Mouse (Mus musculus) adrenal gland, adult (tissue): ENCODE measurements around the gene Arhgef5.
"Not testable (repeated sequence)": the region's sequence is repeated elsewhere in the genome, so short reads cannot be mapped to it uniquely, and the experiment has no call there.

Experiments used
- DNase-seq, 2 experiments: peaks; one replicate each; pipeline ENCODE4 v3.0.0; 2022 to 2023; ENCODE audit warnings: low spot score in 1 of 2; ENCODE audit not compliant: inconsistent age in 2 of 2

The Arhgef5 gene

DNA sequence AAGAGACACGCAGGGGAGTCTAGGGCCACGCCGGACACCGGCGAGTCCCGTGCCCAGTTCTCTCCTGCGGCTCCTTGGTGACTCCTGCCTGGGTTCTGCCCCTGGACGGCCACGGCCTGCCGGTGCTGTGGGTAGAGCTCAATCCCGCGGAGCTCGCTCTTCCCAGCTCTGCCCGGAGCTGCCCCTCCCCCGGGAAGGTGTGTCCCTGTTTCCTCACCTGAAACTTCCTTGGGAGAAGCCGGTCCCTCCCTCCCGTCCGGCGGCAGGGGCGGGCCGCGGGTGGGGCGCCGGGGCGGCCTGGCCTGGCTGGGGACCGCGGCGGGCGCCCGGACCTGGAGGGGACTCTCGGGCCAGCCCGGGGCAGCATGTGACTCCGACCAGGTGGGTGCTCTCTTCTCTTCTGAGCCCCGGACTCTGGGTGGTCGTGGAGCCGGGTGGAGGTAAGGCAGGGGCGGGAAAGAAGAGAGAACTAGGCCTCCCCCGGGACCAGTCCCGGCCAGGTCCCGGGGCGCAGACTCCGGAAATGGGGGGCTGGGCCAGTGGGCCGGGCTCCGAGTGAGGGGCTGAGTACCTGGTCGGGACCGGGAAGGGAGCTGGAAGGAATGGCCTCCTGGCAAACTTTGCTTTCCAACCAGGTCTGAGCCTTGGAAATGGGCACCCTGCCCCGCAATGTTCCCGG is at the start of gene Arhgef5:
TSS of gene Arhgef5 (plus strand) at position 220 of the 679 bp plus-strand sequence.
- DNase-seq: peak; percentile 72 to 89

- DNase-seq: not testable (repeated sequence)
Measured at GRCm38 (mm10) chr6:43231255-43231654, 34.1 kb upstream of the Arhgef5 start, which contains the start of gene Olfr47. Gene Olfr47 (plus strand): TSS chr6:43231529.

GRCm38 (mm10) chr6:43242061-43242460 is 23.3 kb upstream of the Arhgef5 start:
- DNase-seq: no peak

DNA sequence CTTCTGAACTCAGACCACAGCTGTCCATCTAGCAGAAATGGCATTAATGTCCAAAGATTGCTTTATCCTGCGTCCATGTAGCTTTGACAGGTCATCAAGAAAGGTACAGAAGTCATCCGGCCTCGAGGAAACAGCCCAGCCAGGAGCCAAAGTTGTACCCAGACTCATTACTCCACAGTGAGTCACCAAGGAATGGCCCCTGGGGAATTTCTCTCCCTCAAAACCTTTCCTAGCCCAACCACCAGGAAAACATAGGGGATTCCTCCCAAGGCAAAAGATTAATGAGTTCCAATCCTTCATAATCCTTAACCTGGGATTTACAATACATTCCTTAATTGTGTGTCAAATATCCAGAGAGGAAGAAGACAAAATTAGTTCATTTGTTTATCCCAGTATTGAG is 18.0 kb upstream of the Arhgef5 start:
- no peak for DNase-seq

DNA sequence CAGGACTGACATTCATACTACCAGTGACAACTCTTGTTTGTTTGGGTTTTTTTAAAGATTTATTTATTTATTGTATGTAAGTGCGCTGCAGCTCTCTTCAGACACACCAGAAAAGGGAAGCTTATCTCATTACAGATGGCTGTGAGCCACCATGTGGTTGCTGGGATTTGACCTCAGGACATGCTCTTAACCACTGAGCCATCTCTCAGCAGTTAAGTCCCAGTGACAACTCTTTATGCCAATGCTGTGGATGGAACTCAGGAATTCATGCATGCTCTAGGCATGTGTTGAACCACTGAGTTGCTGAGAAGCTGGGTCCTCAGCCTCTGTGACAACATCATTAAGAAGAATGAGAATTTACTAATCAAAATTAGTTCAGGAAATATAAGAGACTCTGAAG is 12.4 kb upstream of the Arhgef5 start:
- DNase-seq: no peak

DNA sequence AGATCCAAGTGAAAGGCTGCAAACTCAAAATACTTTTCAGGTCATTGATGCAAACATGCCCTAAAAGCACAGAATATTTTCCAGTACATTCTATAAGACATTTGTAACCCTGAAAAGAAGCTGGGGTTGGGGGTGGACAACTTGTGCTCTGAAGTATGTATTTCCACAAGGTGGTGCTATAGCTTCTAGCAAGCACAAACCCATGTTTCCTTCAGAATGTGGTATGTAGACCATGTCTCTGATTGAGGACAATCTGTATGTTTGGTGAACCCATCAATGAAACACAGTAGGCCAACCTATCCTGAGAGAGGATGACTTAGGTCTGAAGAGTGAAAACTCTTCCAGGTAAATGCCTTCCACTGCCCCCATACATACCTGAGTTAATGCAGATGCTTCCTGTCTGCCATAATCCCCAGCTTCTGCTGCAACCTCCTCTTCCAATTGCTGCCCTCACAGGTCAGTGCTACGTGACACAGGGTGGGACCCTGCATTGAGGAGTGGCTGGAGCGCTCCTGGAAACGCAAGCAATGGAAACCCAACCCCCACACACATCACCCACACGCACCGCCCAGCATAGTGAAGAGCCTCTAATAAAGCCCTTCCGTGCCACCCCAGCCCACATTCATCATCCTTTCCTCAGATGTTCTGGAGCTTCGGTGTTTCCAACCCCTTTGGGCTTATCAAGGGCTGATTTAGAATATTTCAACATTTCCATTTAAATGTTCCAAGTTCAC is 11.0 kb upstream of the Arhgef5 start:
- DNase-seq: peak in 1 of 2 experiments; percentile 64

DNA sequence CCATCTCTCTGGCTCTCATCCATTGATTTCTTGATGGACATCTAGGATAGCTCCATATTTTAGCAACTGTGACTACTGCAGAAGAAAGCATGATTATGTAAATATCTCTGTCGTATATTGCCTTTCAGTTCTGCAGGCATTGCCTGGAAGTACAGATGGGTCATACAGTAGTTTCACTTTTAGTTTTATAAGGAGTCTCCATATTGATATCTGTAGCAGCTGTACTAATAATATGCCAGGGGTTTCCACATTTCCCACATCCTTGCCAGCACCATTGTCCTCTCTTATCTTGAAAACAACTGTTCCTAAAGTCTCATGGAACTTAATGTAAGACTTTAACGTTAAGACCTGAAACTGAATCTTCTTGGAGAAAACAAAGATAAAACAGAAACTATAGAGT is 4.6 kb upstream of the Arhgef5 start:
- no peak for DNase-seq

DNA sequence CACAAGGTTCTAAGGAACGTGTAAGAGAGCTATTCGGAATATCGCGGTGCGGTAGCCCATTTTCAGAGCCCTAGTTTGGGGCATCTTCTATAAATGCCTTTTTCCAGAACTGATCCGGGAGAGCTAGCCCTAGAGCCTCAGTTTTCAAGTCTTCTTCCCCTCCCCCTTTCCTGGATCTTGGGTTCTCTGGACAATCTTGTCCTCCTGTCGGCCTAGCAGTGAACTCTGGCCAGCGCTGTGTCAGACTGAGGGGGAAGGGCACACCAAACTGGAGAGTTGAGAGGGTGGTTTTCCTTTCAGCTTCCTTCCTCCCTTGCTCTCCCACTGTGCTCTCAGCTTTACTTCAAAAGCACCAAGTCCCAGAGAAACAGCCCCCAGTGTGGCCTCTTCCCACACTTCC is 974 bp downstream of the Arhgef5 start:
- DNase-seq: peak; percentile 44 to 75

DNA sequence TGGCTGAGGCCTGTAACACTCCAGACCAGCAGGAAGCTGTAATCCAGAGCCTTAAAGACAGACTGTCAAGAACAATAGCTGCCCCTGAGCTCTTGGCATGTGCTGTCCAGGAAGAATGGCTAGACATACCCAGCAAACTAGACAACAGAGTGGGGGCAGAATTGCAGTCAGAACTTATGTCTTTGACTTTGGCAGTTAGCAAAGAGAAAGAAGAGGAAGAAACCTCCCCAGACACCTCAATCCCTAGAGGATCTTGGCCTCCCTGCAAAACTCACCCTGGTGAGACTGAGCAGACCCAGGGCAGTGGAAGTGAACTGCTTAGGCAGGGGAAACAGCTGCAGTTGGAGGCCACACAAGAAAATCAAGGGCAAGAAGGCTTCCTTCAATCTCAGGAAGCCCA is 7.2 kb downstream of the Arhgef5 start:
- peak in 1 of 2 experiments; percentile 43 for DNase-seq

- DNase-seq: no peak
Measured at GRCm38 (mm10) chr6:43274123-43274522, 8.7 kb downstream of the Arhgef5 start.

- DNase-seq: peak in 1 of 2 experiments; percentile 55
Measured at GRCm38 (mm10) chr6:43278247-43278646, 12.9 kb downstream of the Arhgef5 start.

DNA sequence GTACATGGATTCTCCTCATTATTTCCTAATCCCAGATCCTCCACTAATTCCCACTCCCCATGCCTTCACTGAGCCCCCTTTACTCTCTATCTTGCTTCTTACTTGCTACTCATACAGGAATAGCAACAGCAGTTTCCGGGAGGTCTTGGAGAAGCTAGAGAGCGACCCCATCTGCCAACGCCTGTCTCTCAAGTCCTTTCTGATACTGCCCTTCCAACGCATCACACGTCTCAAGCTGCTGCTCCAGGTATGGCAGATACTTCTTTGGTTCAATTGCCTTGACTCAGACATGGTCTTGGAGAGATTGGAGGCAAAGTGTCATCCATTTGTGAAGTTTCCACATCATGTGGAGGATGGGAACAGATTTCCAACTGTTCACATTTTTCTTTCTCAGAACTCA is 15.1 kb downstream of the Arhgef5 start:
- no peak for DNase-seq

- DNase-seq: peak in 1 of 2 experiments; percentile 21
Measured at GRCm38 (mm10) chr6:43292041-43292440, 26.7 kb downstream of the Arhgef5 start.

- DNase-seq: peak; percentile 68 to 84
Measured at GRCm38 (mm10) chr6:43292471-43293076, 27.2 kb downstream of the Arhgef5 start.

- no peak for DNase-seq
Measured at GRCm38 (mm10) chr6:43293175-43293574, 27.8 kb downstream of the Arhgef5 start.

- DNase-seq: no peak
Measured at GRCm38 (mm10) chr6:43295908-43296307, 30.5 kb downstream of the Arhgef5 start.

DNA sequence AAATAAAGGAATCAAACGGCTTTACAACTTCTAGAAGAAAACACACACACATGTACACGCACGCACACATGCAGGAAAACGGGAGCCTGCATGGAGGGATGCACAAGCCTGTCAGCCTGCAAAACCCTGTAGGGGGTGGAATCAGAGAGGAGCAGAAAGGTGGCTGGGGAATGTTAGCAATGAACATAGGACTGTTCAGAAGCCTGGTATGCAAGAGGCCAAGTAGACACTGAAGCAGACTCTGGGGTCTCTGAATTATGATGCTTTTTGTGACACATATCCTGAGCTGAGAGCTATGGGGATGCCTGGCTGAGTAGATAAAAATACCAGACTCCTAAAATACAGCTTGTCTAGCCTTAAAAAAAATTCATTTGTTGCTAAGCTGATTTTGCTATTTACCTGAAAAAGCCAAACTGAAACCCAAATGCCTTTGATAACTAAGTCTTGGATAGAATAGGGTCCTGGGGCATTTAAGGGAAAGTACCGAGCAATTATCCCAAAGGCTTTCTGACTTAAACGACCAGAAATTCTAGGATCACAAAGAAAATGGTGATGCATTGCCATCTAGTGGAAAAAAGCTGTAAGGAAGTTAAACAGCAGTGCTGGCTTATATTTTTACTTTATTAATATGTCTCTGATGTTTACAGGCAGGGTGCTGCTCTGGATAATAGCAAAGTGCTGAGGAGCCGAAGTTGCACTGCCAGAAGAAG is 31.6 kb downstream of the Arhgef5 start:
- peak in 1 of 2 experiments; percentile 76 for DNase-seq

DNA sequence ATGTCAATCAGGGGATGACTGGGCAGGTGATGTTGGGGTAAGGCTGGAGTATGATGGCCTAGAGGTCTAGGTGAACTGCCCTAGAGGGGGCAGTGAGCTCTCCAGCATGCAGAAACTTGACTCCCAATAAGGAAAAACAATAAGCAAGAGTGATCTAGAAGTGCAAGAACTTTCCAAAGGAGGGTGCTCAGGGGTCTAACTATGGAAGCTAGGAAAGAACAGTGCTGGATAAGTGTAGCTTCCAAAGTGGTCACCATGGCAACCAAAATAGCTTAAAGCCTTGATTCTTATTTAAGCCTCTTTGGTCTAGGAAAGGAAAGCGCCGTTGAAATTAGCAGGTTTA is 32.1 kb downstream of the Arhgef5 start:
- no peak for DNase-seq

DNA sequence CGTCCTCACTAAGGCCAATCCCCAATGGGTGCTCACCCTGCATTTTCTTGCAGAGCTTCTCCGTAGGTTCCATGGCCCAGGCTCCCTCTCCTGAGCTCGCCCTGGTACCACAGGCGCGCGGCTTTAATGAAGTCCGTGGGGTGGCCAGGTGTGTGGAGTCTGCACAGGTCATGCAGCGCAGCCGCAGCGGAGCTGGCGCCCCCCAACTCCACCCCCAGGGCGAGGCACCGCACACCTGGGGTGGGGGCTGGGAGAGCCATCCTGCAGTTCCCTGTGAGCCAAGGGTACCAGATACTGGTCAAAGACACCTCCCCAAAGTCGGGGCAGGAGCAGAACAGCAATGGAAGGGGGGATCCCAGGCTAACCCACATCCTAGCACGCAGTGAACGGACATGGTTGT is 44.1 kb downstream of the Arhgef5 start, which contains the start of gene Nobox:
TSS of gene Nobox (minus strand) at position 101 of the 400 bp plus-strand sequence.
- no peak for DNase-seq

DNA sequence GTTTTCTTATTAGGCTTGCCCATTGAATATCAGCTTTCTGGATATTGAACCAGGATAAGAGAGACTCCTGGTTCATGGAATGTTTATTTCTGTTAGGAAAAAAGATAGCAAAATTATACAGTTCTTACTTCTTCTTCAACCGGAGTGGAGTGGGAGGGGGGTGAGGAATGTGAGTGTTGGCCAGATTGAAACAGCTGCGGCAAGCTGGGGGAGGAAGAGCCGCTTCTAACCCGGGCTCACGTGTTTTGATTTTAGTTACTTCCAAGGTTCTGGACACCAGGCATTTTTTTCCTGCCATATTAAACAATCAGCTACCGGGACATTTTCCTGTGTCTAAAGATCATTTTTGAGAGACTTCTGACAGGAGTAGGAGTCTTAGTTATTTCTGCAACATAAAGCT is 44.7 kb downstream of the Arhgef5 start:
- no peak for DNase-seq

DNA sequence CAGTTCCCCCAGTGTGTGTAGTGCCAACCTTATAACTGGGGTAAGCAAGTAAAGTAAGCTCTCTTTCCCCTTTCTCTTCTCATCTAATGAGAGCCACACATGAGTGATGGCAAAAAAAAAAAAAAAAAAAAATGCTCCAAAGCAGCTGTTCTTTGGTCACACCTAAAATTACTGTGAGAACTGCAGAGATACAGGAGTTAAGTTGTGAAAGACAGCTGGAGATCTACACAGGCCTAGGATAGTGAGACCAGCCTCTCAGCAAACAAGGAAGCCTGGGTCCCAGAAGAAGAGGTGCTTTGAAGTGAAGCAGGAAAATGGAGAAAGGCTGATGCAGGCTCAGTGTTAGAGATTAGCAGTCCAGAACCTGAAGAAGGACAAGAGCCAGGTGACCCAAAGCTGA is 47.2 kb downstream of the Arhgef5 start:
- no peak for DNase-seq
